Mouse (Mus musculus) gastrocnemius, postnatal 25 days (tissue): ENCODE measurements around the gene Haus8. TPM values are rescaled to one million over a fixed set of nuclear protein-coding genes. Genes with fewer than 3 reads are reported as not detected.
A peak's percentile ranks its signal among the peaks of the same experiment; 100 is the strongest.
"Not testable (repeated sequence)": the region's sequence is repeated elsewhere in the genome, so short reads cannot be mapped to it uniquely, and the experiment has no call there.

Experiments
- DNase-seq: peaks from one replicate; pipeline ENCODE4 v3.0.0; 2022
- long read RNA-seq, 2 experiments: library from polyadenylated mRNA; stranded (forward); transcript quantifications; one replicate each; pipeline ENCODE4 v2.0.0; 2021
- total RNA-seq, 2 experiments: library from RNA; stranded (reverse); gene quantifications; 1 replicate in 1 of 2; 2 replicates in 1 of 2; pipeline ENCODE4 v1.2.3; 2021

Gene Haus8
- 10 to 100 TPM in 1 of 2 experiments, 1 to 10 TPM in 1; 7.4 to 11.3 TPM for total RNA-seq
- long read RNA-seq, experiment 1, transcript Haus8-201 (11 exons, 2,013 nt): major isoform, 5 of 6 reads
- long read RNA-seq, experiment 1, partial matches to known transcripts: 1 of 6 reads
- long read RNA-seq, experiment 1, other reads (novel, unspliced or antisense): 0 of 6 reads
- long read RNA-seq, experiment 2, transcript Haus8-201 (11 exons, 2,013 nt): major isoform, 6 of 7 reads
- long read RNA-seq, experiment 2, partial matches to known transcripts: 0 of 7 reads
- long read RNA-seq, experiment 2, other reads (novel, unspliced or antisense): 0 of 7 reads

DNA sequence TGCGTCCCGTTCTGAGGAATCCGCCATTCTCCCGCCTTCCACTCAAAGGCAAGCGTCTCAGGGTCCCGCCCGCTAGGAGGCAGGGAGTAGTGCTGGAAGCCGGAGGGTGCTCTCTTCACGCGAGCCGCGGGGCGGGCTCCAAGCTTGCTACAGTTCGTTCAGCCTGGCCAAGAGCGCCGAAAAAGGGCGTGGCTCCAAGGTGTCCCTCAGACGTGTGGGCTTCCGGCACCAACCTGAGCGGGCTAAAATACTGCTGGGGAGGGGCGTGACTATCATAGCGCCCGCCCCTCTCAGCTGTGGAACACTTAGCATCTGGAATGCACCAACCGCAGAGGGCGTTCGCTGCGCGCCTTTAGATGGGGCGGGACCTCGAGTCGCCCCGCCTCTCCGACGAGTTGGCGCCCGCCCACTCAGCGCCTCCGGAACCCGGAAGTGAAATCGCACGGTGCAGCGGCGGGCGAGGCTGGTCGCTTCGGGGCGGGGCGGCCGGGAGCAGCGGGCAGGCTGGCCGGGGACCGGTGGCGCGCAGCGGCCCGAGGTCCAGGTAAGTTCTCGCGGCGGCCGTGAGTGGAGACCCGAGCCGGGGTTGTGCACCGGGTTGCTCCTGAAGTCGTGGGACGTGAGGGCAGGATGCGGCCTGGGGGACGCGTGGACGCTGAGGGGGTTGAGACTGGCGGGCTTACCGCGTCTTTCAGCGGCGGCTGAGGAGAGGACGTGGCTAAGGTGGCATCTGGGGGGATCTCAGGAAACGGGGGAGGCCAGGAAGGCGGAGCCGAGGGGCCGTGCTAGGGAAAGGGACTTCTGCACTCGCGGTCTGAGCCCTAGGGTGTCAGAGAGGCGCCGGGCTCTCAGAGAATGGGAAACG is at the start of gene Haus8, which contains the start of gene Myo9b:
Haus8 (minus strand) TSS at position 649 of the 865 bp plus-strand sequence.
Myo9b (plus strand) TSS at position 429 of the 865 bp plus-strand sequence.
- peak; percentile 97 for DNase-seq

DNA sequence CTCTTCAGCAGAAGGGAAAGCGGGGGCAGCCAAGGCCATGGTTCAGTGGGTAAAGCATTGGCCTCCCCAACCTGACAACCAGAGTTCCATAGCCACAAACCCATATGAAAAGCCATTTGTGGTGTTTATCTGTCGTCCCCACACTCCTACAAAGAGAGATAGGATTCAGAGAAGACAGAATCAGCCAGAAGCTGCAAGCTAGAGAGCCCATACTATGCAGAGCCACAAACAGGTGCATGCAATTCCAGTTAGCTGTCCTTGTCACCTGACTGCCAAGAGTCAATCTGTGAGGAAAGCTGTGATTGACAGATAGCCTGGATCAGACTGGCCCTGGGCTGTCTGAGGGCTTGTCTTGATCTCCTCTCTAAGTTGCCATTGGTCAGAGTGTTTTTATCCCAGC is 47.0 kb upstream of the Haus8 start:
- not testable (repeated sequence) for DNase-seq

DNA sequence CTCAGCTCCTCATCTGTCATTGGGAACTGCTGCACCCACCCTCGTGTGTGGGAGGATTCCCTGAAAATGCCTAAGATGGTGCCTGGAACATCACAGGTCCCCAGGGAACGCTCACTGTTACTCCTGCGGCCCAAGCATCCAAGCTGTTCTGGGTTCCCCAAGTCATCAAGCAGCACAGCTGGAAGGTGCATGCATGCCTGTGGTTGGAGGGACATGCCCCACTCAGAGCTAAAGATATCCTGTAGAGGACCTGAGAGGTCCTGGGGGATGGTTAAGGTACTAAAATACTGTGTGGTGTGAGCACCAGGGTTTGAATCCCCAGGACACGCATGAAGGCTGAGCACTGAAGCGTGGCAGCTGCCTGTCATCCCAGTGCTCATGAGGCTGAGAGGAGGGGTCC is 45.9 kb upstream of the Haus8 start:
- DNase-seq: not testable (repeated sequence)

DNA sequence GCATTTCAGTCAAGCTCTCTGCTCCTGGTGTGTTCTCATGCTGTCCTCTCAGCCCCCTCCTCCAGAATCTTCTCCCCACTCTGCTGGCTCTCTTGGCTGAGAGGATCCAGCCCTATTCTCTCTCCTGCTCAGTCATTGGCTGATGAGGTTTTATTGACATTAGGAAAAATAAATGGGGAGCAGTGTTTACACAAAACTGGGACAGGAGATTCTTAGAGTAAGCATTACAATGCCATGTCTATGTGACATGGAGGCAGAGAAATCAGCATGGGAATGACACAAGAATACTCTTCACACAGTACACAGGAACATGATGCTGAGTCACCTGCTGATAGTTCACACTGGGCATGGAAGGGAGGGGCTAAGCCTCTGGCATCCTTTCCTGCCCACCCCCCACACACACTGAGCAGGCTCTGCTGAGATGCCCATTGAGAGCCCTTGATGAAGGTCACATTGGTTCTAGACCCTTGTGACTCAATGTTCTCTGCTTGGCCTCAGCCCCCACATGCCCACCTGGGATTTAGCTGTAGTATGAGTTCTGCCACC is 43.8 kb upstream of the Haus8 start:
- no peak for DNase-seq

- DNase-seq: no peak
Observed at GRCm38 (mm10) chr8:71315972-71316371, 43.2 kb upstream of the Haus8 start.

DNA sequence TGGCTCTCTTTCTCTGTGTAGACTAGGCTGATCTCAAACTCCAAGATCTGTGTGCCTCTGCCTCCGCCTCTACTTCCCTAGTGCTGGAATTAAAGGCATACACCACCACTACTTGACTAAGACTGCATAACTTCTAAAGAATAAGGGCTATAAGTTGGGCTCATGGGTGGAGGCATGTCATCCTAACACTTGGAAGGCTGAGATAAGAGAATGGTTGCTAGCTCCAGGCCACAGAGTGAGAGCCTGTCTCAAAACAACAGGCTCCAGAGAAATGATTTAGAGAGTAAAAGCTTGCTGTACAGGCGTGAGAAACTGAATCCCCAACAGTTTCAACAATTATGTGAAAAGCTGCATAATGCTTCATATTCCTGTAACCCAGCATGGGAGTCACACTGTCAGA is 41.2 kb upstream of the Haus8 start:
- DNase-seq: no peak

- DNase-seq: peak; percentile 74
Observed at GRCm38 (mm10) chr8:71312700-71313099, 40.0 kb upstream of the Haus8 start.

GRCm38 (mm10) chr8:71310446-71310845 is 37.7 kb upstream of the Haus8 start:
- DNase-seq: peak; percentile 49

DNA sequence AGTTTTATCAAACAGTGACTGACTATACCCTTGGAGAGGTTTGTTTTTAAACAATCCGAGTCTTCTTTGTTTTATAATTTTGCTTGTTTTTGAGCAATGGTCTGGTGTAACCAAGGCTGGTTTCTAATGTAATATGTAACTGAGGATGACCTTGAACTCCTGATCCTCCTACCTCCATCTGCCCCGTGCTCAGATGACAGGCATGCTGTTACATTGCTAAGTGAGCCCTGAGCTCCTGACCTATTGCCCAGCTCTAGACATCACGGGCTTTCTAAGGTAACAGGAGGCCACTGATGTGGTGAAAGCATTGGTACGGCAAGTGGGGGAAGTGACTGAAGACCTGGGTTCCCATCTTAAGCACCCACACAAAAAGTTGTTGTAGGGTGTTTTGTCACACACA is 35.2 kb upstream of the Haus8 start:
- no peak for DNase-seq

- DNase-seq: no peak
Observed at GRCm38 (mm10) chr8:71307371-71307770, 34.6 kb upstream of the Haus8 start.

- DNase-seq: no peak
Observed at GRCm38 (mm10) chr8:71305988-71306387, 33.3 kb upstream of the Haus8 start.

DNA sequence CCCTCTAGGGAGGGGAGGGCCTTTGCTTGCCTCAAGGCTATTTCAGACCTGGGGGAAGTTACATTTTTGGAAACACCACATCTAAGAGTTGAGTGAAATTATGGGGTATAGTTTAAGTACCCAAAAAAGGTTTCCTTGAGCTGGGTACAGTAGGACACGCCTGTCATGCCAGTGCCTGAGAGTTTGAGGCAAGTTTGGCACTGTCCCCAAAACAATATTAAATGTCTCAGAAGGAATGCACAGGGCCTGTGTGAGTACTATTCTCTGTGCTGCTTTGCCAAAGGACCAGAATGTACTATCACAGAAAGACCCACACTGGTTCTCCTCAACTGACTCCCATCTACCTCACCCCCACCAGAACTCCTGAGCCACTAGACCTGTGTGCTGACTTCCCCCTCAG is 30.9 kb upstream of the Haus8 start:
- DNase-seq: no peak

GRCm38 (mm10) chr8:71302788-71303187 is 30.1 kb upstream of the Haus8 start:
- DNase-seq: no peak

- no peak for DNase-seq
Observed at GRCm38 (mm10) chr8:71299716-71300115, 27.0 kb upstream of the Haus8 start.

- no peak for DNase-seq
Observed at GRCm38 (mm10) chr8:71297439-71297838, 24.7 kb upstream of the Haus8 start.

DNA sequence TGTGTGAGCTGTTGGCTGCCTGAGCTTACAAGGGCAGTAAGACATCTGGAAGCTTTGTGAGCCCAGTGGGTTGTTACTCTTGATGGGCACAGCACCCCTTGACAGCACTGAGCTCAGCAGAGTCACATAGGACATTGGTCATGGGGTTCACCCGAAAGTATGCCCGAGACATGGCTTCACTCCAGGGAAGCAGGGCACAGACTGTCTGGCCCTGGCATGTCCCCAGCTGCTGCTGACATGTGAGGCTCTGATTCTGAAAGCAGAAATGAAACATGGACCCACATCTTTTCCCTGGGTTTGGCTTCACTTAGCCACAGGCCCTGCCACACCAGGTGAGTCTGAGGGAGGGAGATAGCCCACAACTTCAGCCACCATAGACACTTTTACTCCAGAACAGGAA is 24.1 kb upstream of the Haus8 start:
- DNase-seq: no peak

DNA sequence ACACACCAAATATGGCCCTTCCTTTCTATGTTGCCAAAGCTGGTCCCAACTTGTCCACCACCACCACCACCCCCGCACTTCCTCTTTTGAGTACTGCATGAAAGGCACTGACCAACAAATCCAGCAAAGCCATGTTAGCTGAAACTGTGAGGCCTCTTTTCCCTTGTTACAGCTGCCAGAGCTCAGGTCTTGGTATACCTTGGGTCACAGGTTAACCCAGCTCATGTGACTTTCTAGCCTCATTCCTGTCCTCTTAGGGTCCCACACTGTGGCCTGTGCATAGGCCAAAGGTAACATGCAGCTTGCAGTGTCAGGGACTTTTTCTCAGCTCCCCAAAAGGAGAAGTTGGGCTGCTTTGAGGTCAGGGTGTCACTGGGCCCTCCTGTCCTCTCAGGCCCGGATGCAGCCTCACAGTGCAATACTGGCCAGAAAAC is 23.5 kb upstream of the Haus8 start:
- no peak for DNase-seq

DNA sequence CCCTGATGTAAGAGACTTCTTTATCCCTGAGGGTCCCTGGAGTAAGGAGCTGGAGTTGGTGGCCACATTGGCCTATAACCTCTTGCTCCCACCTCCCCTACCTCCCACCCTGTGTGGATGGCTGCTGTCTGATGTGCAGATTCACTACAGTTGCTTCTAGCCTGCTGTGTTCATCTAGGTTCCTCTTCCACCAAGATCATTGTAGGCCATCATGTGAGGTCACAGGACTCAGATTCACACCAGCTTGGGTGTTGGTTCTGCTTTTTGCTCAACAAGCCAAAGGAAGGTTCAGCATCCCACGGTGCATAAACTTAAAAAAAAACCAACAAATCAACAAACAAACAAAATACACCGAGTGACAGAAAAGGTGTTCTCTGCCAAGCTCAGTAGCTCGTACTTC is 21.2 kb upstream of the Haus8 start:
- DNase-seq: not testable (repeated sequence)

DNA sequence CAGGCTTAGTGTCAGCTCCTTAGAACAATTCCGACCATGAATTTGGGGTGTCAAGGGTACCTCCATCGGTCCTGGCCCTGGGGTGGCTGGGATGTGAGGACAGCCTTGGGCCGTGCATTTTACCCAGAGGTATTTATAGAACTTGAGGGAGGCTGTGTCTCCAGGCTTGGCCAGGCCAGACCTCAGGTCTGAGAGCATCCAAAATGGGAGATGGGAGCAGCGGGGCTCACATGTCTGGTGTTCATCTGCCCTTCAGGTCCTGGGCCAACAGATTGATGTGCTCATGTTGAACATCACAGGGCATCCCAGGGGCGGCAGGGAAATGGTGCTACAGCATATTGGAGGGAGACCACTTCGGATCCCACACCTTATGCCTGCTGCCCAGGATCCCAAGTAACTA is 18.6 kb upstream of the Haus8 start:
- DNase-seq: no peak

- no peak for DNase-seq
Observed at GRCm38 (mm10) chr8:71290911-71291310, 18.2 kb upstream of the Haus8 start.

DNA sequence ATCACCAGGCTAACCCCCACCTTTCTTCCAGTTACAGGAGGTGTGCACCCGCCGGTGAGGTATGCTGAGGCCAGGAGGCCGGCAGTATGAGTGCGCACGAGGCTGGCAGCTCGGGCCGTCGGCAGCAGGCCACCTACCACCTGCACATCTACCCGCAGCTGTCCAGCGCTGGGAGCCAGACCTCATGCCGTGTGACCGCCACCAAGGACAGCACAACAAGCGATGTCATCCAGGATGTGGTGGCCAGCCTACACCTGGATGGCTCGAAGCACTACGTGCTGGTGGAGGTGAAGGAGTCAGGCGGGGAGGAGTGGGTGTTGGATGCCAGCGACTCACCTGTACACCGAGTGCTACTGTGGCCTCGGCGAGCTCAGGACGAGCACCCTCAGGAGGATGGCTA is 17.5 kb upstream of the Haus8 start:
- no peak for DNase-seq

DNA sequence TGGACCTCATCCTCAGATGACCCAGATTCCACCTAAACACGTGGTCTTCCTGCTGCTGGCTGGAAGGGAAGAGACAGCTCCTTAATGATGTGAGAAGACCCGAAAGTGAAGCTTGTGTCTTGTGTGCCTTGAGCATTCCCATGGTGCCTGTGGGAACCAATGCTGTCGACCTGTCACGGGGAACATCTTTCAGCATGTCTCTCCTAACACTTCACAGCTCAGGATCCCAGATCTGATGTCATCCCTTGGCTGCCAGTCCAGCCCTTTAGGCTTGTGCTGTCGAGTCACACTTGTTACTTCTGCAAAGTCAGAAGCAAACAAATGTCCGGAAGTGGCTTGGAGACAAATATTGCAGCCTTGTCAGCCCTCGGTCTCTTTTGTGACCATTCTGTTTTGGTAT is 16.4 kb upstream of the Haus8 start:
- no peak for DNase-seq

DNA sequence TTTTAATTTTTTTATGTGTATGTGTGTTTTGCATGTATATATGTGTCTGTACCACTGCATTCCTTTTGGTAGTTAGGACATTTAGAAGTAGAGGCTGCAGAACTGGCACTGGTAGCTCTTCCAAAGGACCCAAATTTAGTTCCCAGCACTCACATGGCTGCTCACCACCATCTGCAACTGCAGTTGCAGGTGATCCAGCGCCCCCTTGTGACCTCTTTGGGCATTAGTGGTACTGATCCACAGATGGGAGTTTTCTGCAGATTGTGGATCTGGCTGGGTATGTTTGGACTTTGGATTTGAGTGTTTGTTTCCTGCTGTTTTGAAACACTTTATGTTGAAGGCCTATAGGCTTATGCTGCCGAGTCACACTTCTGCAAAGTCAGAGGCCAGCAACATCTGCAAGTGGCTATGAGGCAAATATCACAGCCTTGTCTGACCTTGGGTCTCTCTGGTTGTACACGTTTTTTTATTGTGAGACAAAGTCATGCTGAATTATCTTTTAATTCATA is 15.8 kb upstream of the Haus8 start:
- no peak for DNase-seq
